In the genomic region with DNA sequence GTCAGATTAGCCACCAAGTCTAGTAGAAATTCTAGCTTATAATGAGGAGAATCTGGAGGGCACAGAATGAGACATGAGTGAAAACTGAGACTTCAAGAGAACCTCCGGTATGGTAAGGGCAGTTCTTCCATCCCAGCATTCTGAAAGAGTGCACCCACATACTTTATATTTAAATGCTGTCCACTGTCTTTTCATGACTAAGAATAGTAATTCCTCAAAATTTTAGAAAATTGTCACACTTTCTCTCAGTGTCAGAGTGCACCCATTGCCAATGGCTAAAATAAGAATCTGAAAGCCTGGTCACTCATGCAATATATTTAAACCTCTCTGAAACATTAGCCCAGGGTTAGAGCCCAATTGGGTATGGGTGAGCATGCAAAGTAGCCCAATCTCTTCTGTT, we compare ENCODE assay signal across 44 mouse cellular contexts. TPM values are rescaled to one million over a fixed set of nuclear protein-coding genes. Genes with fewer than 3 reads are reported as not detected.
"Had no signal": no experiment of that assay in that cellular context is flagged by ENCODE, and none has a peak within 500 bp of the region (broad histone marks: within the 10 kb centered on the region; RNA-seq: fewer than 3 reads in every experiment).

No protein-coding gene starts in this region.

- H3K36me3 ChIP-seq: heart, embryonic 10.5 days; heart, embryonic 12.5 days; heart, embryonic 13.5 days; heart, embryonic 15.5 days; hindbrain, embryonic 10.5 days; hindbrain, embryonic 12.5 days; hindbrain, embryonic 13.5 days; hindbrain, embryonic 15.5 days; intestine, embryonic 15.5 days had no signal

- H3K27me3 ChIP-seq: heart, embryonic 15.5 days; hindbrain, embryonic 12.5 days; hindbrain, embryonic 13.5 days; hindbrain, embryonic 15.5 days; intestine, embryonic 15.5 days had no signal

- H3K4me1 ChIP-seq: heart, embryonic 10.5 days; heart, embryonic 12.5 days; heart, embryonic 13.5 days; heart, embryonic 15.5 days; hindbrain, embryonic 10.5 days; hindbrain, embryonic 12.5 days; hindbrain, embryonic 13.5 days; hindbrain, embryonic 15.5 days; intestine, embryonic 15.5 days had no signal

- H3K27ac ChIP-seq: heart, embryonic 10.5 days; heart, embryonic 13.5 days; heart, embryonic 15.5 days; hindbrain, embryonic 10.5 days; hindbrain, embryonic 12.5 days; hindbrain, embryonic 13.5 days; hindbrain, embryonic 14.5 days; hindbrain, embryonic 15.5 days; hindbrain, postnatal 0 days; intestine, embryonic 15.5 days; kidney, postnatal 0 days; layer of hippocampus, adult 2 months; left cerebral cortex, adult 2 months had no signal

- DNase-seq: heart, postnatal 10 days; heart, postnatal 14 days; heart, postnatal 36 days; heart, postnatal 4 days; kidney, adult 11 months; kidney, adult 18-20 months; kidney, adult 2 months; kidney, adult 8-10 months; kidney, adult 9 months; kidney, postnatal 10 days; kidney, postnatal 14 days; kidney, postnatal 25 days; kidney, postnatal 36 days; kidney, postnatal 4 days; layer of hippocampus, adult 9-11 months; layer of hippocampus, postnatal 36 days had no signal

- H3K4me3 ChIP-seq: heart, embryonic 10.5 days; heart, embryonic 12.5 days; heart, embryonic 13.5 days; heart, embryonic 15.5 days; hindbrain, embryonic 10.5 days; hindbrain, embryonic 12.5 days; hindbrain, embryonic 13.5 days; hindbrain, embryonic 15.5 days; intestine, embryonic 15.5 days; layer of hippocampus, adult 2 months; left cerebral cortex, adult 2 months had no signal

- H3K9ac ChIP-seq: heart, embryonic 12.5 days; heart, embryonic 13.5 days; heart, embryonic 15.5 days; hindbrain, embryonic 12.5 days; hindbrain, embryonic 13.5 days; hindbrain, embryonic 14.5 days; hindbrain, embryonic 15.5 days; intestine, embryonic 15.5 days had no signal

- ATAC-seq: hindbrain, embryonic 16.5 days; hindbrain, postnatal 0 days; inflammation-experienced regulatory T-cells, adult 6 months; intestine, embryonic 15.5 days; intestine, embryonic 16.5 days; intestine, postnatal 0 days had no signal

- H3K9me3 ChIP-seq: heart, embryonic 10.5 days; heart, embryonic 12.5 days; heart, embryonic 13.5 days; heart, embryonic 15.5 days; hindbrain, embryonic 10.5 days; hindbrain, embryonic 12.5 days; hindbrain, embryonic 13.5 days; hindbrain, embryonic 15.5 days; intestine, embryonic 15.5 days had no signal

- H3K4me2 ChIP-seq: heart, embryonic 11.5 days; heart, embryonic 12.5 days; heart, embryonic 13.5 days; heart, embryonic 15.5 days; hindbrain, embryonic 12.5 days; hindbrain, embryonic 13.5 days; hindbrain, embryonic 14.5 days; hindbrain, embryonic 15.5 days; intestine, embryonic 15.5 days had no signal

RNA-seq across cellular contexts. Expression of gene Tnfsf8, which starts 47.4 kb away (rescaled TPM):
- total RNA-seq: heart, postnatal 10 days; heart, postnatal 14 days; heart, postnatal 25 days; heart, postnatal 36 days; heart, postnatal 4 days; hindbrain, postnatal 0 days; layer of hippocampus, adult 18-20 months; layer of hippocampus, adult 2 months; layer of hippocampus, postnatal 10 days; layer of hippocampus, postnatal 14 days; layer of hippocampus, postnatal 25 days; layer of hippocampus, postnatal 36 days; left cerebral cortex, adult 18-20 months; left cerebral cortex, adult 2 months had no signal
- polyA plus RNA-seq: heart, embryonic 10.5 days; heart, embryonic 11.5 days; heart, embryonic 12.5 days; heart, embryonic 13.5 days; heart, postnatal 0 days; hindbrain, embryonic 10.5 days; hindbrain, embryonic 11.5 days; hindbrain, embryonic 12.5 days; hindbrain, embryonic 14.5 days; hindbrain, embryonic 15.5 days; kidney, embryonic 14.5 days; kidney, postnatal 0 days had no signal
